In genomic region chr12:70974441-70975266, GRCm38 (mm10) we compare ENCODE assay signal across 8 mouse cellular contexts. TPM values are rescaled to one million over a fixed set of nuclear protein-coding genes. Genes with fewer than 3 reads are reported as not detected.
A peak's percentile ranks its signal among the peaks of the same experiment; 100 is the strongest.
DNase-seq lines count a peak whose midpoint lies in the region; ATAC-seq and TF ChIP-seq lines count a peak whose summit lies in the region.

Gene Psma3, plus strand, starts transcription at chr12:70974621.

- under 1% methylated on average over 71 of the region's 71 CpGs for WGBS in hindbrain, embryonic 10.5 days
- WGBS in lung, postnatal 0 days, result under 1% methylated on average over 70 of the region's 71 CpGs

- peak within 1 kb of the TSS; percentile 93 for H3K9ac ChIP-seq in lung, postnatal 0 days (replicated peaks; ENCODE audit: low read depth)

- H3K27me3 ChIP-seq in hindbrain, embryonic 10.5 days (ENCODE audit: insufficient read depth, poor library complexity, severe bottlenecking), result no peaks in the 10 kb centered on the region
- no peaks in the 10 kb centered on the region for H3K27me3 ChIP-seq in lung, postnatal 0 days (replicated peaks; ENCODE audit: insufficient read depth, low read length)

- peak within 1 kb of the TSS; percentile 98 for H3K27ac ChIP-seq in hindbrain, embryonic 10.5 days
- peak within 1 kb of the TSS; percentile 99 for H3K27ac ChIP-seq in lung, postnatal 0 days (ENCODE audit: low read length)

- H3K4me3 ChIP-seq in hindbrain, embryonic 10.5 days, result peak within 1 kb of the TSS; percentile 79
- peak within 1 kb of the TSS; percentile 76 for H3K4me3 ChIP-seq in lung, postnatal 0 days (ENCODE audit: low read depth, low read length)

- TF ChIP-seq EP300 in lung, postnatal 0 days (IDR thresholded peaks at IDR 0.05), result no peak

- TF ChIP-seq CTCF in lung, postnatal 0 days (IDR thresholded peaks at IDR 0.05), result peak; percentile 38

- H3K36me3 ChIP-seq in hindbrain, embryonic 10.5 days, result peaks cover 18% of the 10 kb centered on the region
- H3K36me3 ChIP-seq in lung, postnatal 0 days (ENCODE audit: insufficient read depth, low read length), result no peaks in the 10 kb centered on the region

- no peaks in the 10 kb centered on the region for H3K9me3 ChIP-seq in hindbrain, embryonic 10.5 days
- H3K9me3 ChIP-seq in lung, postnatal 0 days (ENCODE audit: low read length), result no peaks in the 10 kb centered on the region

- ATAC-seq in frontal cortex, adult (ENCODE audit: low TSS enrichment), result peak; percentile 97
- peak; percentile 99 for ATAC-seq in lung, postnatal 0 days

- H3K4me2 ChIP-seq in lung, postnatal 0 days (replicated peaks; ENCODE audit: low read depth, low read length), result peak within 1 kb of the TSS; percentile 50

- H3K4me1 ChIP-seq in hindbrain, embryonic 10.5 days (replicated peaks), result peaks cover 13% of the 10 kb centered on the region
- H3K4me1 ChIP-seq in lung, postnatal 0 days (ENCODE audit: insufficient read depth, low read depth, low read length), result 0 out of 2 replicates have a peak, but pooled peaks cover 5% of the 10 kb centered on the region

- DNase-seq in MN1 (ENCODE audit: low spot score), result peak; percentile 98
- peak; percentile 90 for DNase-seq in cerebellum, adult 9-10 months
- peak; percentile 93 for DNase-seq in hindbrain, embryonic 10.5 days (ENCODE audit: low spot score)
- DNase-seq in layer of hippocampus, adult 9-11 months, result peak; percentile 95
- DNase-seq in lung, postnatal 0 days (ENCODE audit: low spot score), result peak; percentile 98
- DNase-seq in ovary, postnatal 14 days (ENCODE audit: low spot score), result peak; percentile 81
- peak; percentile 90 for DNase-seq in thymus, postnatal 14 days

RNA-seq across cellular contexts. Expression of gene Psma3, which starts in this region (rescaled TPM):
- polyA plus RNA-seq in hindbrain, embryonic 10.5 days (2016; fragmentation: Nextera tagmentation; extraction: Ambion mirVana), result 605 and 630 TPM in 2 replicates
- 375 and 418 TPM in 2 replicates for polyA plus RNA-seq in lung, postnatal 0 days (2015; fragmentation: Nextera tagmentation; extraction: Ambion mirVana)

Comparison
In these comparisons a context has a peak if more than half of its experiments do, and no peak if none do; other contexts are left out.
1. Peak in every context shown above with its lines: DNase-seq, ATAC-seq, H3K4me3 ChIP-seq and H3K27ac ChIP-seq.